Mouse (Mus musculus) liver, embryonic 14.5 days (tissue): ENCODE results near the gene Daam2.

ENCODE experiments used
- CTCF ChIP-seq: IDR thresholded peaks from 2 replicates; pipeline ENCODE4 v1.5.1; 2016; ENCODE audit warnings: antibody characterized with exemption, low read depth, control low read depth
- EP300 ChIP-seq: IDR thresholded peaks from 2 replicates; pipeline ENCODE4 v1.6.1; 2016; ENCODE audit warnings: antibody characterized with exemption, low read depth

DNA sequence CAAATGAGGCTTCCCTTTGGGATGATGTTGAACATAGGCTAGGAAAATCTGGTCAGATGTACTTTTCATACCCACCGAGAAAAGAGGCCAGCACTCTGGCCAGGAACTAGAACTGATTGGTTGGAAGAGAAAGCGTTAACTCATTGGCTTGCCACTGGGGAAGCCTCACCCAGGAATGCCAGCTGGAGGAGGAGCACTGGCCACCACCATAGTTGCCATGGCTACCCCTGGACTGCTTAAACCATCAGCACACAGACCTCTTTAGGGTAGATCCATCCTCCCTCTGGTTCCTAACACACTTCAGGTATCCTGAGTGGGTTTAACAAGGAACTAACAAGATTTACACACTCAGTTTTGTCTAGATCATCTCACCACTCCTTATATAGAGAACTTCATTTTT lies 64.5 kb downstream of the Daam2 start:
- TF ChIP-seq EP300, result no peak
- TF ChIP-seq CTCF, result no peak
